Mouse (Mus musculus): ENCODE data around the gene Aatk.

Aatk gene

GRCm38 (mm10) chr11:119987876-119988275 is 59.1 kb downstream of the Aatk start:
- DNase-seq = no peak

GRCm38 (mm10) chr11:119986751-119987425 is 60.1 kb downstream of the Aatk start:
- no peak for DNase-seq

- DNase-seq = no peak
These were observed 63.8 kb downstream of the Aatk start for GRCm38 (mm10) chr11:119983151-119983550.

GRCm38 (mm10) chr11:119982236-119982635 is 64.7 kb downstream of the Aatk start:
- DNase-seq = no peak

- no peak for DNase-seq
These were observed 65.2 kb downstream of the Aatk start for GRCm38 (mm10) chr11:119981769-119982168.

GRCm38 (mm10) chr11:119979596-119980385 is 67.2 kb downstream of the Aatk start:
- DNase-seq = no peak

GRCm38 (mm10) chr11:119978701-119979100 is 68.3 kb downstream of the Aatk start:
- DNase-seq = no peak

- no peak for DNase-seq
These were observed 71.0 kb downstream of the Aatk start for GRCm38 (mm10) chr11:119975739-119976501.

- DNase-seq = no peak
These were observed 73.2 kb downstream of the Aatk start for GRCm38 (mm10) chr11:119973789-119974188.

- DNase-seq = no peak
These were observed 76.7 kb downstream of the Aatk start for GRCm38 (mm10) chr11:119970021-119970851.

GRCm38 (mm10) chr11:119967892-119968291 is 79.1 kb downstream of the Aatk start:
- DNase-seq = no peak

- no peak for DNase-seq
These were observed 79.6 kb downstream of the Aatk start for GRCm38 (mm10) chr11:119967401-119967800.

- DNase-seq = no peak
These were observed 80.7 kb downstream of the Aatk start for GRCm38 (mm10) chr11:119966294-119966693.

GRCm38 (mm10) chr11:119965053-119965452 is 81.9 kb downstream of the Aatk start:
- no peak for DNase-seq

GRCm38 (mm10) chr11:119961511-119961910 is 85.5 kb downstream of the Aatk start:
- no peak for DNase-seq

GRCm38 (mm10) chr11:119960671-119961070 is 86.3 kb downstream of the Aatk start:
- no peak for DNase-seq

GRCm38 (mm10) chr11:119959714-119960113 is 87.3 kb downstream of the Aatk start:
- no peak for DNase-seq

GRCm38 (mm10) chr11:119958856-119959255 is 88.1 kb downstream of the Aatk start:
- no peak for DNase-seq
